Mouse (Mus musculus) macrophage (primary cell): ENCODE data around the gene Sema3f. TPM values are rescaled to one million over a fixed set of nuclear protein-coding genes. Genes with fewer than 3 reads are reported as not detected.

Experiments
- H3K27ac ChIP-seq: fragments of 350-480 bp; formaldehyde crosslinking; 2 replicates; pipeline ENCODE4 v1.9.0; 2021
- H3K36me3 ChIP-seq: fragments of 350-480 bp; formaldehyde crosslinking; 2 replicates; pipeline ENCODE4 v1.9.0; 2021; ENCODE audit errors: inconsistent target
- H3K4me3 ChIP-seq: fragments of 350-480 bp; formaldehyde crosslinking; 2 replicates; pipeline ENCODE4 v1.9.0; 2021; ENCODE audit errors: inconsistent target
- H3K79me2 ChIP-seq: fragments of 350-480 bp; formaldehyde crosslinking; 2 replicates; pipeline ENCODE4 v1.9.0; 2021; ENCODE audit errors: inconsistent target
- WGBS: methylation state at CpG from one replicate; pipeline ENCODE4 v1.1.7; 2026; ENCODE audit warnings: inconsistent platforms; ENCODE audit not compliant: missing documents; 5-methylcytosine and 5-hydroxymethylcytosine counted together
- polyA plus RNA-seq: library from polyadenylated mRNA; stranded (reverse); fragments of 250-400 nt; gene quantifications from 3 replicates; pipeline ENCODE4 v1.2.4, GENCODE M21; 2018; ENCODE audit warnings: inconsistent platforms

Sema3f gene
- polyA plus RNA-seq, 1 experiment from 2014 or later, result not detected

GRCm38 (mm10) chr9:107668916-107669315, 41.4 kb downstream of the Sema3f start:
- H3K36me3 ChIP-seq, result no peaks in the 10 kb centered on the region
- H3K4me3 ChIP-seq, result no peak overlapping the region
- no peak overlapping the region for H3K27ac ChIP-seq
- 90% methylated on average over 3 of the region's 3 CpGs for WGBS
- no peaks in the 10 kb centered on the region for H3K79me2 ChIP-seq

GRCm38 (mm10) chr9:107668011-107668410, 42.3 kb downstream of the Sema3f start:
- H3K79me2 ChIP-seq, result no peaks in the 10 kb centered on the region
- no peak overlapping the region for H3K27ac ChIP-seq
- no peaks in the 10 kb centered on the region for H3K36me3 ChIP-seq
- WGBS, result 72% methylated on average over 8 of the region's 8 CpGs
- no peak overlapping the region for H3K4me3 ChIP-seq

GRCm38 (mm10) chr9:107667219-107667618, 43.1 kb downstream of the Sema3f start:
- no peaks in the 10 kb centered on the region for H3K79me2 ChIP-seq
- no peak overlapping the region for H3K4me3 ChIP-seq
- 1% methylated on average over 21 of the region's 24 CpGs for WGBS
- H3K27ac ChIP-seq, result no peak overlapping the region
- no peaks in the 10 kb centered on the region for H3K36me3 ChIP-seq

GRCm38 (mm10) chr9:107666751-107667205, 43.5 kb downstream of the Sema3f start:
- 2% methylated on average over 30 of the region's 30 CpGs for WGBS
- Histone ChIP-seq H3K79me2 (no peaks in the 10 kb centered on the region), H3K27ac (no peak overlapping the region), H3K4me3 (no peak overlapping the region), H3K36me3 (no peaks in the 10 kb centered on the region)

GRCm38 (mm10) chr9:107665308-107665707, 45.0 kb downstream of the Sema3f start:
- H3K79me2 ChIP-seq, result no peaks in the 10 kb centered on the region
- H3K36me3 ChIP-seq, result no peaks in the 10 kb centered on the region
- 73% methylated on average over 7 of the region's 7 CpGs for WGBS
- H3K27ac ChIP-seq, result no peak overlapping the region
- no peak overlapping the region for H3K4me3 ChIP-seq

GRCm38 (mm10) chr9:107663525-107663924, 46.8 kb downstream of the Sema3f start:
- H3K79me2 ChIP-seq, result no peaks in the 10 kb centered on the region
- no peak overlapping the region for H3K27ac ChIP-seq
- WGBS, result 89% methylated on average over 9 of the region's 9 CpGs
- no peaks in the 10 kb centered on the region for H3K36me3 ChIP-seq
- H3K4me3 ChIP-seq, result no peak overlapping the region

- H3K79me2 ChIP-seq, result no peaks in the 10 kb centered on the region
- H3K4me3 ChIP-seq, result no peak overlapping the region
- no peak overlapping the region for H3K27ac ChIP-seq
- 89% methylated on average over 8 of the region's 8 CpGs for WGBS
- no peaks in the 10 kb centered on the region for H3K36me3 ChIP-seq
Observed at GRCm38 (mm10) chr9:107662342-107662741, 47.9 kb downstream of the Sema3f start.

- Histone ChIP-seq H3K27ac (no peak overlapping the region), H3K36me3 (no peaks in the 10 kb centered on the region), H3K4me3 (no peak overlapping the region), H3K79me2 (no peaks in the 10 kb centered on the region)
- 79% methylated on average over 3 of the region's 3 CpGs for WGBS
Observed at GRCm38 (mm10) chr9:107660777-107661176, 49.5 kb downstream of the Sema3f start.

- no peaks in the 10 kb centered on the region for H3K79me2 ChIP-seq
- H3K27ac ChIP-seq, result no peak overlapping the region
- no peak overlapping the region for H3K4me3 ChIP-seq
- H3K36me3 ChIP-seq, result no peaks in the 10 kb centered on the region
- 97% methylated on average over 3 of the region's 3 CpGs for WGBS
Observed at GRCm38 (mm10) chr9:107659961-107660360, 50.3 kb downstream of the Sema3f start.

- Histone ChIP-seq H3K27ac (no peak overlapping the region), H3K36me3 (no peaks in the 10 kb centered on the region), H3K4me3 (no peak overlapping the region), H3K79me2 (no peaks in the 10 kb centered on the region)
- WGBS, result 88% methylated on average over 10 of the region's 10 CpGs
Observed at GRCm38 (mm10) chr9:107659551-107659950, 50.7 kb downstream of the Sema3f start.

GRCm38 (mm10) chr9:107658096-107658495, 52.2 kb downstream of the Sema3f start:
- Histone ChIP-seq H3K27ac (no peak overlapping the region), H3K36me3 (no peaks in the 10 kb centered on the region), H3K79me2 (no peaks in the 10 kb centered on the region), H3K4me3 (no peak overlapping the region)
- 93% methylated on average over 6 of the region's 6 CpGs for WGBS

GRCm38 (mm10) chr9:107657144-107657543, 53.1 kb downstream of the Sema3f start:
- no peak overlapping the region for H3K4me3 ChIP-seq
- H3K36me3 ChIP-seq, result no peaks in the 10 kb centered on the region
- WGBS, result 75% methylated on average over 5 of the region's 5 CpGs
- no peaks in the 10 kb centered on the region for H3K79me2 ChIP-seq
- H3K27ac ChIP-seq, result no peak overlapping the region

GRCm38 (mm10) chr9:107654585-107654984, 55.7 kb downstream of the Sema3f start:
- H3K36me3 ChIP-seq, result no peaks in the 10 kb centered on the region
- H3K79me2 ChIP-seq, result no peaks in the 10 kb centered on the region
- H3K4me3 ChIP-seq, result no peak overlapping the region
- H3K27ac ChIP-seq, result no peak overlapping the region
- WGBS, result 74% methylated on average over 4 of the region's 4 CpGs

- H3K36me3 ChIP-seq, result no peaks in the 10 kb centered on the region
- no peaks in the 10 kb centered on the region for H3K79me2 ChIP-seq
- H3K27ac ChIP-seq, result no peak overlapping the region
- H3K4me3 ChIP-seq, result no peak overlapping the region
- WGBS, result 81% methylated on average over 2 of the region's 2 CpGs
Observed at GRCm38 (mm10) chr9:107653474-107653873, 56.8 kb downstream of the Sema3f start.

- Histone ChIP-seq H3K79me2 (no peaks in the 10 kb centered on the region), H3K27ac (no peak overlapping the region), H3K4me3 (no peak overlapping the region), H3K36me3 (no peaks in the 10 kb centered on the region)
- WGBS, result 66% methylated on average over 12 of the region's 12 CpGs
Observed at GRCm38 (mm10) chr9:107650708-107651481, 59.4 kb downstream of the Sema3f start.

- H3K36me3 ChIP-seq, result no peaks in the 10 kb centered on the region
- H3K79me2 ChIP-seq, result no peaks in the 10 kb centered on the region
- no peak overlapping the region for H3K4me3 ChIP-seq
- 85% methylated on average over 7 of the region's 7 CpGs for WGBS
- H3K27ac ChIP-seq, result no peak overlapping the region
Observed at GRCm38 (mm10) chr9:107650225-107650624, 60.0 kb downstream of the Sema3f start.
